Mouse (Mus musculus) heart, embryonic 15.5 days (tissue): ENCODE measurements around the gene Ncoa3. TPM values are rescaled to one million over a fixed set of nuclear protein-coding genes. Genes with fewer than 3 reads are reported as not detected.
A peak's percentile ranks its signal among the peaks of the same experiment; 100 is the strongest.

Experiments used
- ATAC-seq: fragments of 200-750 bp; cut with Nextera tagmentation; replicated peaks from 2 replicates; pipeline ENCODE4 v1.8.0; 2017; ENCODE audit warnings: low read depth, moderate TSS enrichment; ENCODE audit not compliant: insufficient number of reproducible peaks, insufficient read depth, low FRiP score
- H3K27ac ChIP-seq: fragments of 300-500 bp; sonication (generic); 2 replicates; pipeline ENCODE4 v1.5.1; 2015; ENCODE audit warnings: mild to moderate bottlenecking, inconsistent platforms
- H3K27me3 ChIP-seq: fragments of 300-500 bp; sonication (generic); 2 replicates; pipeline ENCODE4 v1.6.1; 2015; ENCODE audit warnings: inconsistent platforms
- H3K36me3 ChIP-seq: fragments of 300-500 bp; sonication (generic); 2 replicates; pipeline ENCODE4 v1.6.1; 2015; ENCODE audit warnings: mild to moderate bottlenecking, inconsistent platforms
- H3K4me1 ChIP-seq: fragments of 300-500 bp; sonication (generic); replicated peaks from 2 replicates; pipeline ENCODE4 v1.6.1; 2015; ENCODE audit warnings: inconsistent platforms
- H3K4me2 ChIP-seq: fragments of 300-500 bp; sonication (generic); 2 replicates; pipeline ENCODE4 v1.6.1; 2015; ENCODE audit warnings: inconsistent platforms, mild to moderate bottlenecking, moderate library complexity
- H3K4me3 ChIP-seq: fragments of 300-500 bp; sonication (generic); 2 replicates; pipeline ENCODE4 v1.5.1; 2015; ENCODE audit warnings: mild to moderate bottlenecking, inconsistent platforms
- H3K9ac ChIP-seq: fragments of 300-500 bp; sonication (generic); 2 replicates; pipeline ENCODE4 v1.6.1; 2015; ENCODE audit warnings: mild to moderate bottlenecking, inconsistent platforms
- H3K9me3 ChIP-seq: fragments of 300-500 bp; sonication (generic); replicated peaks from 2 replicates; pipeline ENCODE4 v1.6.1; 2016; ENCODE audit warnings: inconsistent platforms
- WGBS: fragments of 180-500 bp; shearing (Covaris S2); methylation state at CpG from one replicate; pipeline ENCODE4 v1.1.7; 2015; ENCODE audit warnings: mixed read lengths; 5-methylcytosine and 5-hydroxymethylcytosine counted together
- polyA plus RNA-seq: library from polyadenylated mRNA; unstranded; fragments of >200 nt; fragmentation: Nextera tagmentation; extraction: Ambion mirVana; gene quantifications from 2 replicates; pipeline ENCODE4 v1.2.1, GENCODE M21; 2015

Ncoa3 gene
- polyA plus RNA-seq, 1 experiment from 2014 or later, result 8.7 TPM

DNA sequence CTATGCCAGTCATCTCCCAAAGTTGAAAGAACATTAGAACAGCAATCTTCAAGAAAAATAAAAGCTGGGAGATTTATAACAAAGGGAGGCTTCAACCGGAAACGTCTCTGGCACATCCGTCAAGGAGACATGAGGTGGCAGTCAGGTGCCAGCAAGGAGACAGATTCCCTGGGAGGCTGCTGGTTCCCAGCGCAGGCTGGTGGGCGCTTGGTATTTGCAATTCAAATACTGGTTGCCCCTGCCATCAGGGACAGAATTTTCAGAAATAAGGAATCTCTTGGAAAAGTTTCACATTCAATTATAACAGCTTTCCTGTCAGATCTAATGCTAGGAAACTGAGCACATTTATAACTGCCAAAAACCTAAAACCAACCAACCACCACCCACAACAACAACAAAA, 115.5 kb downstream of the Ncoa3 start:
- no peaks in the 10 kb centered on the region for H3K27me3 ChIP-seq
- H3K4me3 ChIP-seq, result no peak overlapping the region
- H3K9me3 ChIP-seq, result no peaks in the 10 kb centered on the region
- no peak overlapping the region for H3K4me2 ChIP-seq
- 85% methylated on average over 5 of the region's 5 CpGs for WGBS
- H3K4me1 ChIP-seq, result peaks cover 43% of the 10 kb centered on the region
- no peak for ATAC-seq
- H3K27ac ChIP-seq, result no peak overlapping the region
- no peak overlapping the region for H3K9ac ChIP-seq
- 0 out of 2 replicates have a peak, but pooled peaks cover 2% of the 10 kb centered on the region for H3K36me3 ChIP-seq

DNA sequence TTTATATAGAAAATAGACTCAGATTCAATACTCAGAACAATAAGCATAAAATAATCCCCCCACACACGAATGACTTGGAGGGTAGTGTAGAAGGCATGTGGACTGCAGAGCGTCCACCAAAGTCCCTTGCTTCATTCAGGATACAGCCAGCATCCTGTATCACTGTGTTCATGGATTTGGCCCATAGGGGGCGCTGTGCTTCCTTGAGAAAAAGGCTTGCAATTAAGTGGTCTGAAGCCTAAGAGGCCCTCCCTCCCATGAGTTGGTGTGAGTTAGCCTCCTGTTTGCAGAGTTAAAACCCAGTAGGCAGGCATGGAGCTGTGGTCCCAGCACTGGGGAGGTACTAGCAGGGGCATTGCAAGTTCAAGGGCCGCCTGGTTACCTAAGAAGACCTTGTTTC, 115.9 kb downstream of the Ncoa3 start:
- WGBS, result 24% methylated on average over 4 of the region's 4 CpGs
- H3K27ac ChIP-seq, result 0 out of 2 replicates have a peak overlapping the region, but pooled peaks have one; percentile 1
- H3K4me1 ChIP-seq, result peaks cover 38% of the 10 kb centered on the region
- 0 out of 2 replicates have a peak, but pooled peaks cover 2% of the 10 kb centered on the region for H3K36me3 ChIP-seq
- ATAC-seq, result 0 out of 2 replicates have a peak, but pooled peaks have one; percentile 16
- no peak overlapping the region for H3K4me2 ChIP-seq
- H3K9ac ChIP-seq, result no peak overlapping the region
- H3K4me3 ChIP-seq, result no peak overlapping the region
- H3K9me3 ChIP-seq, result no peaks in the 10 kb centered on the region
- H3K27me3 ChIP-seq, result no peaks in the 10 kb centered on the region

DNA sequence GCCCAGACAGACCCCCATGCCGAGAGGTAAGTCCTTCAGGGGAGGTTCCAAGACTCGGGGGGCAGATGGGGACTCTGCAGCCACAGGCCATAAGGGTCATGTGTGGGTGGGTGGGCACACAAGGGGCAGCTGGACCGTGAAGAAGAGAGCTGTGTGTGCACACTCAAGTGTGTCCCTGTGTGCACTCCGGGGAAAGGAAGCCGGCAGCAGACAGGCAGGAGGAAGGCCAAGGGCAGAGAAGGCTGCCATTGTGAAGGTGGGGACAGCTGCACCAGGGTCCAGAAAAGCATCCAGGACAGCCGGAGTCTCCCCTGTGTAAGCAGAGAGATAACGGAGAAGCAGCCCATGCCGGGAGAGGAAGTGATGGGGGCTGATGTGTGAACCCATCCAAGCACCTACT, 118.3 kb downstream of the Ncoa3 start:
- 72% methylated on average over 8 of the region's 8 CpGs for WGBS
- ATAC-seq, result no peak

DNA sequence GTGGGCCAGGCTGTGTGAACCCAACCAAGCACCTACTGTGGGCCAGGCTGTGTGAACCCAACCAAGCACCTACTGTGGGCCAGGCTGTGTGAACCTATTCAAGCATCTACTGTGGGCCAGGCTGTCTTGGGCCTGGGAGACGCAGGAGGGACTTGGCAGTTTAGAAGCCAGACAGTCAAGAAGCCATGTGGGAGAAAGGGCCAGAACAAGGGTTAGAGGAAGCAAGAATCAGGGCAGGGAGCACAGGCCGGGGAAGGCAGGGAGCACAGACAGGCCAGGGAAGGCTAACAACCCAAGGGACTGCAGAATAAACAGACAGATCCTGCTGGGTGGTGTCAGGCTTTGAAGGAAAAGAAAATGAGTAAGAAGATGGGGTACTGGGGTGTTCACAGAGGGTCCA, 118.8 kb downstream of the Ncoa3 start:
- Histone ChIP-seq H3K36me3 (peaks cover 10% of the 10 kb centered on the region; the same call in 1 of the 2 replicates), H3K9me3 (no peaks in the 10 kb centered on the region), H3K27ac (no peak overlapping the region), H3K27me3 (no peaks in the 10 kb centered on the region), H3K4me2 (no peak overlapping the region), H3K9ac (no peak overlapping the region), H3K4me1 (peaks cover 22% of the 10 kb centered on the region), H3K4me3 (no peak overlapping the region)
- ATAC-seq, result no peak
- WGBS, result 78% methylated on average over 2 of the region's 2 CpGs

More for the DNA sequence above, 118.3 kb downstream of the Ncoa3 start:
- Histone ChIP-seq H3K9me3 (no peaks in the 10 kb centered on the region), H3K27ac (no peak overlapping the region), H3K4me1 (peaks cover 27% of the 10 kb centered on the region), H3K36me3 (peaks cover 6% of the 10 kb centered on the region; the same call in 1 of the 2 replicates), H3K4me3 (no peak overlapping the region), H3K4me2 (no peak overlapping the region), H3K9ac (no peak overlapping the region), H3K27me3 (no peaks in the 10 kb centered on the region)

DNA sequence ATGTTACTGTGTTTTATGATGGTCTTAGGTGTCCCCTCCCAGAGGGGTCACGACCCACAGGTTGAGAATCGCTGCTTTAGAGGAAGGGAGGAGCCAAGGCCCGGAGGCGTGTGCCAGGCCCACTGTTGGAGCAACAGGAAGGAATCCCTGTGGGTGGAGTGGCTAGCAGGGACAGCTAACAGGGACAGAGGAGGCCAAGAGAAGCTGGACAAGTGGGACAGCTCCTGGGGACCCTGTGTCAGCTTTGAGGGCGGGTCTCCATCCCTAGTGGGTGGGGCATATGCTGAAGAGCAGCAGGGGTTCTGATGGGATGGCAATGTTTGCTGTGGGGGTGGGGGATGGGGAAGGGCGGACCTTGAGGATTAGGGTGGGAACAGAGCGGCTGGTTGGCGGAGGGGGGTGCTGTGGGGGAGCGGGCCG, 119.4 kb downstream of the Ncoa3 start:
- H3K36me3 ChIP-seq, result peaks cover 15% of the 10 kb centered on the region; the same call in 1 of the 2 replicates
- no peak overlapping the region for H3K4me3 ChIP-seq
- H3K27me3 ChIP-seq, result no peaks in the 10 kb centered on the region
- H3K27ac ChIP-seq, result no peak overlapping the region
- 65% methylated on average over 10 of the region's 10 CpGs for WGBS
- H3K4me1 ChIP-seq, result peaks cover 16% of the 10 kb centered on the region
- H3K9me3 ChIP-seq, result no peaks in the 10 kb centered on the region
- H3K9ac ChIP-seq, result no peak overlapping the region
- no peak for ATAC-seq
- no peak overlapping the region for H3K4me2 ChIP-seq

DNA sequence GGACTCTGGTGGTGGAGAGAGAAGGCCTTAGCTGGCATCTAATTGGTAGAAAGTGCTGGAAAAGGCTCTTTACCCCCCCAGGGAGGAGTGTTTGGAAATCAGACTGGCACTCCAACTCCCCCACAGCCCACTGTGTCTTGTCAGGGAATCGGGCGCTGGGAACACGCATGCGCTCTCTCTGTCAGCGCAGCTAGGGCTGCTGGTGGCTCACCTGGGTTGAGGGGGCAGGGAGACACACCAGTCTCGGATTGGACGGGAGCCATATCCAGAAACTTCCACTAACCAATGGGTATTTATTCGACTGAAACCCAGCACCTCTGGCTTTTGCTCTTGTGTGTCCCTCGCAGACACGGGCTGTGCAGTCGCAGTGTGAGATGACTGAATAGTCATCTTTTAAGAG, 120.5 kb downstream of the Ncoa3 start:
- Histone ChIP-seq H3K27me3 (no peaks in the 10 kb centered on the region), H3K4me2 (no peak overlapping the region), H3K9ac (no peak overlapping the region), H3K9me3 (no peaks in the 10 kb centered on the region), H3K27ac (no peak overlapping the region), H3K4me1 (peaks cover 14% of the 10 kb centered on the region), H3K4me3 (no peak overlapping the region), H3K36me3 (peaks cover 13% of the 10 kb centered on the region; the same call in 1 of the 2 replicates)
- WGBS, result 89% methylated on average over 11 of the region's 11 CpGs
- ATAC-seq, result no peak

DNA sequence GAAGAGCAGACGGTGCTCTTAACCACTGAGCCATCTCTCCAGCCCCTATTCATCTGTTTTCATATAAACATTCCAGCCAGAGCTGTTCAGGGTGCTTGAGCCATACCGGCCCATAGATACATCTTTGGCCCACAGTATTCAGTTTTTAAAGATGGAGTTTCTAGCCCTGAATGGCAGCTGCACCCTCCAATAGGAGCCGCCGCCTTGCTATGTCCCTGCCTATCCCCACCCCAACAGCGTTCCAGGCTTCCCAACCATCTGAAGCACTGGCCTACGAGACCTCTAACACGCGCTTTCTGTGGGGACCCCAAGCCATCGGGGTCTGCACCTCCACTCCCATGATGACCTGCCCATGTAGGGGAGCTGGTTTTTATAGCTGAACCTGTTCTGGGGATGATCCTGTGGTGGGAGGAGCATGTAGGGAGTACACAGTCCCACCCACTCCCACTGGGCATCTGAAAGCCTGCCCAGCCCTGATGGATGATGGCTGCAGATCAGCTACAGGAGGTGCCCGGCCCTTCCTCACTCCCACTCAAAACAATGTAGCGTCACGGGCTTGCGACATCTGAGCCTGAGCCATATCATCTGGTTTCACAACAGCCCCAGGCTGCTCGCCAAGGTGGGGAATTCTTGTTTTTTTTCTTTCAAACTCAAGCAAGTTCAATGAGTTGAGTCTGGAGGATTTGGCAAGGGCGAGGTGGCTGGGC, 123.3 kb downstream of the Ncoa3 start:
- WGBS, result 81% methylated on average over 15 of the region's 15 CpGs
- 0 out of 2 replicates have a peak, but pooled peaks have one; percentile 45 for ATAC-seq
- H3K4me2 ChIP-seq, result no peak overlapping the region
- H3K9ac ChIP-seq, result no peak overlapping the region
- no peaks in the 10 kb centered on the region for H3K27me3 ChIP-seq
- peaks cover 13% of the 10 kb centered on the region; the same call in 1 of the 2 replicates for H3K36me3 ChIP-seq
- no peak overlapping the region for H3K27ac ChIP-seq
- H3K4me3 ChIP-seq, result no peak overlapping the region
- peaks cover 13% of the 10 kb centered on the region; the same call in 1 of the 2 replicates for H3K4me1 ChIP-seq
- no peaks in the 10 kb centered on the region for H3K9me3 ChIP-seq

DNA sequence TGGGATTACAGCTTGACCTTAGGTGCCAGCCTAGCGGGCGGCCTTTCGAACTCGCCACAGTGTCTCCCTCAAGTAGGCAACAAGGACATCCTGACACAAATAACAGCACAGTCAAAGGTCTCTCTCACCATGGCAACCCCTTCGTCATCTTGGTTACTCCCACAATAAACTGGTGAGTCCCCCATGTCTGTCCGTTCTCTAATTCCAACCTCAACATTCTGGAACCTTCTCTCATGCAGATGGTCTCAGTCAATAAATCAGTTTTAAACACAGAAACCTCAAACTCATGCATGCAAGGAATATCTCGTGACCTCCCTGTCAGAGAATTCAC, 123.8 kb downstream of the Ncoa3 start:
- no peak overlapping the region for H3K9ac ChIP-seq
- no peak overlapping the region for H3K4me3 ChIP-seq
- no peaks in the 10 kb centered on the region for H3K27me3 ChIP-seq
- H3K36me3 ChIP-seq, result peaks cover 13% of the 10 kb centered on the region; the same call in 1 of the 2 replicates
- no peak overlapping the region for H3K27ac ChIP-seq
- ATAC-seq, result no peak
- H3K4me2 ChIP-seq, result no peak overlapping the region
- no peaks in the 10 kb centered on the region for H3K9me3 ChIP-seq
- H3K4me1 ChIP-seq, result peaks cover 14% of the 10 kb centered on the region; the same call in 1 of the 2 replicates
- WGBS, result 79% methylated on average over 7 of the region's 7 CpGs

DNA sequence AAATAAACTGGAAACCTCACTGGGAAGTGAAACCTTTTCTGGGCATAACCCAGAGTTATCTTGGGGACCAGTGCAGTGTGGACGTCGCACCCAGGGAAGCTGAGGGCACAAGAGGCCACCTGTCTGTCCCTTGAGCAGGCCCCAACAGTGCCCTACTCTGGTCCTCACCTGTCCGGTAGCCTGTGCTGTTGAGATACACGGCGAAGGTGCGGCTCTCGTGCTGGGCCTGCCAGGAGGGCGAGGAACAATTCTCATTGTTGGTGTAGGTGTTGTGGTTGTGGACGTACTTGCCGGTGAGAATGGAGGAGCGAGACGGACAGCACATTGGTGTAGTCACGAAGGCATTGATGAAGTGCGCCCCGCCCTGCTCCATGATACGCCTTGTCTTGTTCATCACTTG, 124.3 kb downstream of the Ncoa3 start:
- ATAC-seq, result no peak
- 95% methylated on average over 16 of the region's 16 CpGs for WGBS
- no peak overlapping the region for H3K9ac ChIP-seq
- H3K27me3 ChIP-seq, result no peaks in the 10 kb centered on the region
- no peak overlapping the region for H3K4me3 ChIP-seq
- peaks cover 14% of the 10 kb centered on the region; the same call in 1 of the 2 replicates for H3K4me1 ChIP-seq
- no peak overlapping the region for H3K4me2 ChIP-seq
- H3K36me3 ChIP-seq, result peaks cover 13% of the 10 kb centered on the region; the same call in 1 of the 2 replicates
- H3K9me3 ChIP-seq, result no peaks in the 10 kb centered on the region
- H3K27ac ChIP-seq, result no peak overlapping the region

DNA sequence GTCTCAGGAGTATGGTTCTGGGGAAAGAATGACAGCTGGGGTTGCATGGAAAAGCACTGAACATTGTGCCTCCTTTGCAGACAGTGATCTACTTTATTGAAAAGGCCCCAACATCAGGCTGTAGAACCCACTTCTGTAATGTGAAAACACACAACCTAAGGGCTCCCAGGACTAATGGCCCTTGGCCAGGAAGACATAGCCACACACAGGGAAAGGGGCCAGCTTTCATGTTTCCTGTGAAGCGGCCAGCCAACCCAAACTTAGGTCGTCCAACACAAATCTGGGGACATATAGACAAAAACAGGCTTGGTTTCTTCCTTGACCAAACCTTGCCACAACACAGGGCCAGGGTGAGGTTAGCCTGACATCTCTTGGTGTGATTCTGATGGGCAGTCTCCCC, 127.6 kb downstream of the Ncoa3 start:
- peaks cover 28% of the 10 kb centered on the region for H3K4me1 ChIP-seq
- H3K27ac ChIP-seq, result no peak overlapping the region
- H3K27me3 ChIP-seq, result no peaks in the 10 kb centered on the region
- H3K9ac ChIP-seq, result no peak overlapping the region
- H3K4me3 ChIP-seq, result no peak overlapping the region
- ATAC-seq, result no peak
- H3K4me2 ChIP-seq, result no peak overlapping the region
- WGBS, result 59% methylated on average over 2 of the region's 2 CpGs
- H3K36me3 ChIP-seq, result peaks cover 13% of the 10 kb centered on the region; the same call in 1 of the 2 replicates
- no peaks in the 10 kb centered on the region for H3K9me3 ChIP-seq

DNA sequence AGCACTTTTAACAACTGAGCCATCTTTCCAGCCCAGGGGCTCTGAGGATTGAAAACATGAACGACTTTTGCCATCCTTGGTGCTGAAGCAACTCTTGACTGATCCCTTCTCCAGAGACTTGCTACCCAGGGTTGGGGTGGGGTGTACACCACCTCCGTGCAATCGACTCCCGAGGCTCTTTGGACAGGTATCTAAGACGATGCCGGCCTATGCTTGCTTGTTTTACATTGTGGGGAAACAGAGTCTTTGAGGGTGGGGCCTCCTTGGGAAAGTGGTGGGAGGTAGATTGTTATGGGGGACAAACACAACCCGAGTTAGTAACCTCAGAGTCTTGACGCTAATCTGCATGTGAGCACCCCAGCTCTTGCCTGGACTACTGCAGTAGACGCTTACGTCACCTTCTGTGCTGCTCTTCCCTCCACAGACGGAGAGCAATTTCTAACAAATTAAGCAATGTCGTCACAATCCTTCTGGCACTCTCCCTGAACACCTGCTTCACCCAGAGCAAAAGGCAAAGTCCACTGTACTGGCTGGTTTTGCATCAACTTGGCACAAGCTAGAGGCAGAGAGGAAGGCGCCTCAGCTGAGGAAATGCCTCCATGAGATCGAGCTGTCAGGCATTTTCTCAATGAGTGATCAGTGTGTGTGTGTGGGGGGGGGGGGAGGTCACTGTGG, 129.4 kb downstream of the Ncoa3 start:
- 82% methylated on average over 14 of the region's 14 CpGs for WGBS
- H3K4me1 ChIP-seq, result peaks cover 45% of the 10 kb centered on the region
- no peak overlapping the region for H3K9ac ChIP-seq
- H3K27me3 ChIP-seq, result no peaks in the 10 kb centered on the region
- H3K4me3 ChIP-seq, result no peak overlapping the region
- H3K4me2 ChIP-seq, result no peak overlapping the region
- H3K36me3 ChIP-seq, result no peaks in the 10 kb centered on the region; the same call in 1 of the 2 replicates
- 0 out of 2 replicates have a peak overlapping the region, but pooled peaks have one; percentile 62 for H3K27ac ChIP-seq
- H3K9me3 ChIP-seq, result no peaks in the 10 kb centered on the region
- no peak for ATAC-seq
